Mouse (Mus musculus) myocyte (in vitro differentiated cells): ENCODE data around the gene Gpr108.

Experiments used
- MAX ChIP-seq: IDR thresholded peaks from one replicate; pipeline ENCODE4 v1.6.1; 2011; ENCODE audit warnings: low read depth, mild to moderate bottlenecking, control low read depth
- MYOD1 ChIP-seq, 3 experiments: IDR thresholded peaks; one replicate each; pipeline ENCODE4 v1.6.1; 2011; ENCODE audit warnings: control low read depth in 2 of 3, low read depth in 2 of 3, mild to moderate bottlenecking in 2 of 3, moderate library complexity in 1 of 3; ENCODE audit not compliant: insufficient read length in 2 of 3, control insufficient read depth in 1 of 3
- POLR2A ChIP-seq: IDR thresholded peaks from one replicate; pipeline ENCODE4 v1.6.1; 2011; ENCODE audit warnings: low read depth, mild to moderate bottlenecking, control low read depth, moderate library complexity; ENCODE audit not compliant: insufficient read length
- POLR2AphosphoS2 ChIP-seq: IDR thresholded peaks from one replicate; pipeline ENCODE4 v1.6.1; 2011; ENCODE audit warnings: low read depth, control low read depth; ENCODE audit not compliant: insufficient read length
- SRF ChIP-seq: IDR thresholded peaks from one replicate; pipeline ENCODE4 v1.6.1; 2011; ENCODE audit warnings: low read depth; ENCODE audit not compliant: control insufficient read depth, insufficient read length

- TF ChIP-seq POLR2A, result no peak
- no peak for TF ChIP-seq MYOD1 (IDR thresholded peaks at IDR 0.05; ENCODE audit: control insufficient read depth in 1 of 3, insufficient read length in 2 of 3, low read depth in 2 of 3)
- TF ChIP-seq POLR2AphosphoS2, result no peak
- TF ChIP-seq MAX, result no peak
- no peak for TF ChIP-seq SRF
These were observed 3.2 kb upstream of the Gpr108 start for GRCm38 (mm10) chr17:57251431-57251830.
